Mouse (Mus musculus) spleen, postnatal 0 days (tissue): ENCODE results near the gene Olfr127. TPM values are rescaled to one million over a fixed set of nuclear protein-coding genes. Genes with fewer than 3 reads are reported as not detected.

Experiments used
- polyA plus RNA-seq: library from polyadenylated mRNA; unstranded; fragments of >200 nt; fragmentation: Nextera tagmentation; extraction: Ambion mirVana; gene quantifications from 2 replicates; pipeline ENCODE4 v1.2.1, GENCODE M21; 2015

Gene Olfr127
- not detected in 2 replicates for polyA plus RNA-seq

DNA sequence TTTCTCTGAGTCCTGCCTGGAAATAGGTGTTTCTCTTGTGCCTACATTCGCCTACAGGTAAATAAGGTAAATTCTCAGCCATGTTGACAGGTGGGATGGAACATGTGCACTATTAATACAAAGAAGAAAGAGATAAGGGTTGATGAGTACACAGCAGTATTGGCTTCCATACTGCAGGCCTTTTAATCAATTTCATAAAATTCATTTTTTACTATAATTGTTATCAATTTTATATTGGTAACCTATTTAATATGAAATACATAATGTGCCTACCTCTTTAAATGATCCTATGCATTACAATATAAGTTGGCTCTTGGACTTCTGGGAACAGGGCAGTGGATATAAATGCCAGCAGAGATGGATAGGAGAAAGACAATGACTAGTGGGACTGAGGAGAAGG lies at the start of gene Olfr127:
TSS of gene Olfr127 (plus strand) at position 301 of the 400 bp plus-strand sequence.

DNA sequence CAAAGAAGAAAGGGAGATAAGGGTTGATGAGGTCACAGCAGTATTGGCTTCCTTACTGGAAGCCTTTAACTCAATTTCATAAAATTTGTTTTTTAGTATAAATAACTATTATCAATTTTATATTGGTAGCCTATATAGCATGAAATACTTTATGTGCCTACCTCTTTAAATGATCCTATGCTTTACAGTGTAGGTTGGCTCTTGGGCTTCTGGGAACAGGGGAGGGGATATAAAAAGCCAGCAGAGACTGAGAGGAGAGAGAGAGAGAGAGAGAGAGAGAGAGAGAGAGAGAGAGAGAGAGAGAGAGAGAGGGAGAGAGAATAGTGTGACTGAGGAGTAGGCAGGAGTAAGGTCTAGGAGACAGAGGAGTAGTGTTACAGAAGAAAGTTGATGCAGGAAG lies 20.0 kb downstream of the Olfr127 start, which contains the start of gene Olfr128:
TSS of gene Olfr128 (plus strand) at position 301 of the 400 bp plus-strand sequence.

DNA sequence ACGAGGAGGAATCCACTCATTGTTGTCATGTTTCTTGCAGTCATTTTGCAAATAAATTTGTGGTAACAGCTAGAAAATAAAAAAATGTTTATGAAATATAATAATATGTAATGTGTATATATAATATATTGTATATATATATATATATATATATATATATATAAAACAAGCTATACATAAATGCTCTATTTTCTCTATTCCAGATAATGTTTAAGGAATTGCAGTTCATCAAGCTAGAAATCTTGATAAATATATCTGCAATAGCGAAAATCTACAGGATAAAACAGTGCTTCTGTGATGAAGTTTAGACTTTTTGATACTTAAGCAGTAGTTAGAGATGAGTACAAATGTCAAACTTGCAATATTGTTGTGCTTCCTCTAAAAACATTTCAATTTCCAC lies 52.7 kb downstream of the Olfr127 start, which contains the start of gene Olfr761:
TSS of gene Olfr761 (minus strand) at position 101 of the 400 bp plus-strand sequence.

Other genes starting within 250 kb of the Olfr127 start
- not detected in 2 replicates for gene Olfr117, start 236.7 kb upstream of the Olfr127 start, polyA plus RNA-seq
- gene Olfr118, start 233.4 kb upstream of the Olfr127 start, polyA plus RNA-seq = not detected in 2 replicates
- gene Olfr119, start 203.9 kb upstream of the Olfr127 start, polyA plus RNA-seq = not detected in 2 replicates
- gene Olfr120, start 178.6 kb upstream of the Olfr127 start, polyA plus RNA-seq = not detected in 2 replicates
- gene Olfr121, start 151.6 kb upstream of the Olfr127 start, polyA plus RNA-seq = not detected in 2 replicates
- gene Olfr122, start 131.8 kb upstream of the Olfr127 start, polyA plus RNA-seq = not detected in 2 replicates
- gene Olfr123, start 106.9 kb upstream of the Olfr127 start, polyA plus RNA-seq = not detected in 2 replicates
- gene Olfr124, start 100.5 kb upstream of the Olfr127 start, polyA plus RNA-seq = not detected in 2 replicates
- gene Olfr125, start 67.5 kb upstream of the Olfr127 start, polyA plus RNA-seq = not detected in 2 replicates
- not detected in 2 replicates for gene Olfr126, start 53.0 kb upstream of the Olfr127 start, polyA plus RNA-seq
- gene Olfr128, start 20.1 kb downstream of the Olfr127 start, polyA plus RNA-seq = not detected in 2 replicates
- gene Olfr761, start 52.6 kb downstream of the Olfr127 start, polyA plus RNA-seq = not detected in 2 replicates
- not detected in 2 replicates for gene Olfr129, start 159.6 kb downstream of the Olfr127 start, polyA plus RNA-seq
- gene Olfr130, start 163.5 kb downstream of the Olfr127 start, polyA plus RNA-seq = not detected in 2 replicates
- gene Olfr131, start 188.3 kb downstream of the Olfr127 start, polyA plus RNA-seq = not detected in 2 replicates
- not detected in 2 replicates for gene Olfr132, start 234.1 kb downstream of the Olfr127 start, polyA plus RNA-seq
- not detected in 2 replicates for gene Olfr133, start 244.8 kb downstream of the Olfr127 start, polyA plus RNA-seq